Mouse (Mus musculus): Measurements from ENCODE around the gene Sh3bp4.

Gene Sh3bp4

GRCm38 (mm10) chr1:89068812-89069211 is 1.4 kb upstream of the Sh3bp4 start:
- in situ Hi-C loops (cut with MboI; ENCODE audit: low pct_unique_long_range_greater_than_20kb in 1 of 2, low sequenced_read_pairs in 2 of 2, unreplicated experiment in 1 of 2) = loop anchor here in 1 of 2 experiments (5.0 to 25.0 kb wide), 2 partner anchors 123 to 307 kb away; no protein-coding TSS in a partner anchor

GRCm38 (mm10) chr1:89069479-89070102 is 624 bp upstream of the Sh3bp4 start:
- in situ Hi-C loops (cut with MboI; ENCODE audit: low pct_unique_long_range_greater_than_20kb in 1 of 2, low sequenced_read_pairs in 2 of 2, unreplicated experiment in 1 of 2) = loop anchor here in 1 of 2 experiments (5.0 to 25.0 kb wide), 2 partner anchors 123 to 307 kb away; no protein-coding TSS in a partner anchor

- in situ Hi-C loops (cut with MboI; ENCODE audit: low pct_unique_long_range_greater_than_20kb in 1 of 2, low sequenced_read_pairs in 2 of 2, unreplicated experiment in 1 of 2) = loop anchor here in 1 of 2 experiments (25.0 kb wide), 1 partner anchor 309 kb away; no protein-coding TSS in a partner anchor
These were observed 701 bp downstream of the Sh3bp4 start for GRCm38 (mm10) chr1:89070871-89071361.

GRCm38 (mm10) chr1:89071371-89072142 is 1.3 kb downstream of the Sh3bp4 start:
- in situ Hi-C loops (cut with MboI; ENCODE audit: low pct_unique_long_range_greater_than_20kb in 1 of 2, low sequenced_read_pairs in 2 of 2, unreplicated experiment in 1 of 2) = loop anchor here in 1 of 2 experiments (25.0 kb wide), 1 partner anchor 309 kb away; no protein-coding TSS in a partner anchor

GRCm38 (mm10) chr1:89072143-89072990 is 2.2 kb downstream of the Sh3bp4 start:
- in situ Hi-C loops (cut with MboI; ENCODE audit: low pct_unique_long_range_greater_than_20kb in 1 of 2, low sequenced_read_pairs in 2 of 2, unreplicated experiment in 1 of 2) = loop anchor here in 1 of 2 experiments (25.0 kb wide), 1 partner anchor 310 kb away; no protein-coding TSS in a partner anchor

GRCm38 (mm10) chr1:89073291-89073846 is 3.2 kb downstream of the Sh3bp4 start:
- in situ Hi-C loops (cut with MboI; ENCODE audit: low pct_unique_long_range_greater_than_20kb in 1 of 2, low sequenced_read_pairs in 2 of 2, unreplicated experiment in 1 of 2) = loop anchor here in 1 of 2 experiments (25.0 kb wide), 1 partner anchor 311 kb away; no protein-coding TSS in a partner anchor

GRCm38 (mm10) chr1:89074678-89075077 is 4.5 kb downstream of the Sh3bp4 start:
- in situ Hi-C loops (cut with MboI; ENCODE audit: low pct_unique_long_range_greater_than_20kb in 1 of 2, low sequenced_read_pairs in 2 of 2, unreplicated experiment in 1 of 2) = loop anchor here in 1 of 2 experiments (25.0 kb wide), 1 partner anchor 312 kb away; no protein-coding TSS in a partner anchor

- in situ Hi-C loops (cut with MboI; ENCODE audit: low pct_unique_long_range_greater_than_20kb in 1 of 2, low sequenced_read_pairs in 2 of 2, unreplicated experiment in 1 of 2) = no loop called here
These were observed 4.9 kb downstream of the Sh3bp4 start for GRCm38 (mm10) chr1:89075120-89075519.

- in situ Hi-C loops (cut with MboI; ENCODE audit: low pct_unique_long_range_greater_than_20kb in 1 of 2, low sequenced_read_pairs in 2 of 2, unreplicated experiment in 1 of 2) = no loop called here
These were observed 6.6 kb downstream of the Sh3bp4 start for GRCm38 (mm10) chr1:89076777-89077176.

GRCm38 (mm10) chr1:89078240-89078639 is 8.0 kb downstream of the Sh3bp4 start:
- in situ Hi-C loops (cut with MboI; ENCODE audit: low pct_unique_long_range_greater_than_20kb in 1 of 2, low sequenced_read_pairs in 2 of 2, unreplicated experiment in 1 of 2) = no loop called here

GRCm38 (mm10) chr1:89078730-89079129 is 8.5 kb downstream of the Sh3bp4 start:
- in situ Hi-C loops (cut with MboI; ENCODE audit: low pct_unique_long_range_greater_than_20kb in 1 of 2, low sequenced_read_pairs in 2 of 2, unreplicated experiment in 1 of 2) = no loop called here

- in situ Hi-C loops (cut with MboI; ENCODE audit: low pct_unique_long_range_greater_than_20kb in 1 of 2, low sequenced_read_pairs in 2 of 2, unreplicated experiment in 1 of 2) = no loop called here
These were observed 9.0 kb downstream of the Sh3bp4 start for GRCm38 (mm10) chr1:89079239-89079638.

GRCm38 (mm10) chr1:89080371-89080770 is 10.2 kb downstream of the Sh3bp4 start:
- in situ Hi-C loops (cut with MboI; ENCODE audit: low pct_unique_long_range_greater_than_20kb in 1 of 2, low sequenced_read_pairs in 2 of 2, unreplicated experiment in 1 of 2) = no loop called here

- in situ Hi-C loops (cut with MboI; ENCODE audit: low pct_unique_long_range_greater_than_20kb in 1 of 2, low sequenced_read_pairs in 2 of 2, unreplicated experiment in 1 of 2) = no loop called here
These were observed 10.6 kb downstream of the Sh3bp4 start for GRCm38 (mm10) chr1:89080795-89081194.

- in situ Hi-C loops (cut with MboI; ENCODE audit: low pct_unique_long_range_greater_than_20kb in 1 of 2, low sequenced_read_pairs in 2 of 2, unreplicated experiment in 1 of 2) = no loop called here
These were observed 11.2 kb downstream of the Sh3bp4 start for GRCm38 (mm10) chr1:89081371-89081770.

GRCm38 (mm10) chr1:89082171-89082882 is 12.1 kb downstream of the Sh3bp4 start:
- in situ Hi-C loops (cut with MboI; ENCODE audit: low pct_unique_long_range_greater_than_20kb in 1 of 2, low sequenced_read_pairs in 2 of 2, unreplicated experiment in 1 of 2) = no loop called here

GRCm38 (mm10) chr1:89086575-89087153 is 16.4 kb downstream of the Sh3bp4 start:
- in situ Hi-C loops (cut with MboI; ENCODE audit: low pct_unique_long_range_greater_than_20kb in 1 of 2, low sequenced_read_pairs in 2 of 2, unreplicated experiment in 1 of 2) = no loop called here

All from mouse embryonic stem cell (cell line).